Mouse (Mus musculus) adrenal gland, postnatal 10 days (tissue): ENCODE results near the gene Thrb. TPM values are rescaled to one million over a fixed set of nuclear protein-coding genes. Genes with fewer than 3 reads are reported as not detected.

Experiments used
- DNase-seq: peaks from one replicate; pipeline ENCODE4 v3.0.0; 2021; ENCODE audit warnings: mixed read lengths
- total RNA-seq, 2 experiments: library from RNA; stranded (reverse); gene quantifications; 2 replicates each; pipeline ENCODE4 v1.2.3; 2021

Gene Thrb
- total RNA-seq, 2 experiments from 2014 or later, result 33.8 to 35.0 TPM

- no peak for DNase-seq
Observed at GRCm38 (mm10) chr14:18036573-18036972, 376.5 kb downstream of the Thrb start.

- DNase-seq, result no peak
Observed at GRCm38 (mm10) chr14:18062082-18062772, 402.2 kb downstream of the Thrb start.
